Mouse (Mus musculus): ENCODE results near the gene Olfr1189.
"Not testable (repeated sequence)": the region's sequence is repeated elsewhere in the genome, so short reads cannot be mapped to it uniquely, and the experiment has no call there.

Olfr1189 gene

GRCm38 (mm10) chr2:88586154-88586553, at the start of gene Olfr1189:
TSS of gene Olfr1189 (plus strand) at chr2:88586454.
- DNase-seq (ENCODE audit: low read depth, low spot score): no peak

GRCm38 (mm10) chr2:88556635-88557034, 29.6 kb upstream of the Olfr1189 start, which contains the start of gene Olfr1188:
TSS of gene Olfr1188 (plus strand) at chr2:88556935.
- no peak for DNase-seq (ENCODE audit: low read depth, low spot score)

GRCm38 (mm10) chr2:88572696-88573095, 13.6 kb upstream of the Olfr1189 start:
- peak; percentile 54 for DNase-seq (ENCODE audit: low read depth, low spot score)

GRCm38 (mm10) chr2:88640242-88640641, 54.0 kb downstream of the Olfr1189 start, which contains the start of gene Olfr1191-ps1:
TSS of gene Olfr1191-ps1 (plus strand) at chr2:88640542.
- not testable (repeated sequence) for DNase-seq (ENCODE audit: low read depth, low spot score)

Measured in 3T3-L1 (cell line).